Mouse (Mus musculus) lung, embryonic 15.5 days (tissue): ENCODE measurements around the gene Gm10352. TPM values are rescaled to one million over a fixed set of nuclear protein-coding genes. Genes with fewer than 3 reads are reported as not detected.
"Not testable (repeated sequence)": the region's sequence is repeated elsewhere in the genome, so short reads cannot be mapped to it uniquely, and the experiment has no call there.

ENCODE experiments used
- ATAC-seq: fragments of 200-750 bp; cut with Nextera tagmentation; 2 replicates; pipeline ENCODE4 v1.8.0; 2017; ENCODE audit warnings: moderate number of reproducible peaks, borderline replicate concordance; ENCODE audit not compliant: low FRiP score, low TSS enrichment; ENCODE audit errors: extremely low read depth
- H3K27ac ChIP-seq: fragments of 300-500 bp; sonication (generic); 2 replicates; pipeline ENCODE4 v1.5.1; 2015; ENCODE audit warnings: moderate library complexity, mild to moderate bottlenecking, inconsistent platforms
- H3K27me3 ChIP-seq: fragments of 300-500 bp; sonication (generic); 2 replicates; pipeline ENCODE4 v1.6.1; 2015; ENCODE audit warnings: inconsistent platforms
- H3K36me3 ChIP-seq: fragments of 300-500 bp; sonication (generic); 2 replicates; pipeline ENCODE4 v1.6.1; 2015; ENCODE audit warnings: inconsistent platforms
- H3K4me1 ChIP-seq: fragments of 300-500 bp; sonication (generic); 2 replicates; pipeline ENCODE4 v1.6.1; 2015; ENCODE audit warnings: inconsistent platforms
- H3K4me2 ChIP-seq: fragments of 300-500 bp; sonication (generic); 2 replicates; pipeline ENCODE4 v1.6.1; 2015; ENCODE audit warnings: inconsistent platforms, mild to moderate bottlenecking, moderate library complexity
- H3K4me3 ChIP-seq: fragments of 300-500 bp; sonication (generic); 2 replicates; pipeline ENCODE4 v1.5.1; 2015; ENCODE audit warnings: mild to moderate bottlenecking, inconsistent platforms
- H3K9ac ChIP-seq: fragments of 300-500 bp; sonication (generic); 2 replicates; pipeline ENCODE4 v1.6.1; 2015; ENCODE audit warnings: inconsistent platforms
- H3K9me3 ChIP-seq: fragments of 300-500 bp; sonication (generic); 2 replicates; pipeline ENCODE4 v1.6.1; 2016; ENCODE audit warnings: inconsistent platforms
- WGBS: fragments of 180-500 bp; shearing (Covaris S2); methylation state at CpG from one replicate; pipeline ENCODE4 v1.1.7; 2015; 5-methylcytosine and 5-hydroxymethylcytosine counted together
- polyA plus RNA-seq: library from polyadenylated mRNA; unstranded; fragments of >200 nt; fragmentation: Nextera tagmentation; extraction: Ambion mirVana; gene quantifications from 2 replicates; pipeline ENCODE4 v1.2.1, GENCODE M21; 2015

Gene Gm10352
- not detected in 2 replicates for polyA plus RNA-seq

DNA sequence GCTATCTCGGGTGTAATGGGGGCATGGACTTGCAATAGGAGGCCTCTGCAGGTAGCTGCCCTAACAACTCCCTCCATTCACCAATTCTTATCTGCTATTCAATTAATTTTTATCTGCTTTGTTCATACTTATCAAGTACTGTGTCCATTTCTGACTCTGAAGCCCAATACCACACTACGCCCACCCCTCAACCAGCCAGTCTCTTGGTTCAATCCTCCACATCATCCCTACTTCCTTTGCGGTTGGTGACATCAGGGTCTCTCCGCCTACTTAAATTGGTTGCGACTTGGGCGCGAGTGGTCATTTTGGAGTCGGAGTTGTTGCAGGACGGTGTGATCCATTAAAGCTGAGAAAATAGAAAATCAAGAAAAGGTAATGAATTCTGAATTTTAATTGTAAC, at the start of gene Gm10352:
Gene Gm10352 (plus strand): TSS at position 301 of the 400 bp plus-strand sequence.
- not testable (repeated sequence) for H3K36me3 ChIP-seq, H3K9me3 ChIP-seq, H3K4me2 ChIP-seq, H3K27ac ChIP-seq, ATAC-seq, H3K4me3 ChIP-seq, H3K27me3 ChIP-seq, H3K4me1 ChIP-seq, H3K9ac ChIP-seq
- no CpG with 5 or more reads among the region's 9 CpGs for WGBS

DNA sequence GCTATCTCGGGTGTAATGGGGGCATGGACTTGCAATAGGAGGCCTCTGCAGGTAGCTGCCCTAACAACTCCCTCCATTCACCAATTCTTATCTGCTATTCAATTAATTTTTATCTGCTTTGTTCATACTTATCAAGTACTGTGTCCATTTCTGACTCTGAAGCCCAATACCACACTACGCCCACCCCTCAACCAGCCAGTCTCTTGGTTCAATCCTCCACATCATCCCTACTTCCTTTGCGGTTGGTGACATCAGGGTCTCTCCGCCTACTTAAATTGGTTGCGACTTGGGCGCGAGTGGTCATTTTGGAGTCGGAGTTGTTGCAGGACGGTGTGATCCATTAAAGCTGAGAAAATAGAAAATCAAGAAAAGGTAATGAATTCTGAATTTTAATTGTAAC, 31.5 kb downstream of the Gm10352 start, which contains the start of gene Gm29289:
Gene Gm29289 (plus strand): TSS at position 301 of the 400 bp plus-strand sequence.
- not testable (repeated sequence) for ATAC-seq, H3K9ac ChIP-seq, H3K36me3 ChIP-seq, H3K4me1 ChIP-seq, H3K27me3 ChIP-seq, H3K4me2 ChIP-seq, H3K9me3 ChIP-seq, H3K27ac ChIP-seq, H3K4me3 ChIP-seq
- WGBS, result no CpG with 5 or more reads among the region's 9 CpGs

Other genes with a start within 250 kb of the Gm10352 start
- not detected in 2 replicates for gene Sry, start 237.3 kb upstream of the Gm10352 start, polyA plus RNA-seq
- not detected in 2 replicates for gene H2al2b, start 180.3 kb upstream of the Gm10352 start, polyA plus RNA-seq
- gene Gm4064, start 104.8 kb upstream of the Gm10352 start, polyA plus RNA-seq, result not detected in 2 replicates
- not detected in 2 replicates for gene Rbmy, start 70.3 kb upstream of the Gm10352 start, polyA plus RNA-seq
- gene Gm10256, start 70.3 kb upstream of the Gm10352 start, polyA plus RNA-seq, result not detected in 2 replicates
- gene Gm29289, start 31.6 kb downstream of the Gm10352 start, polyA plus RNA-seq, result not detected in 2 replicates